Mouse (Mus musculus): ENCODE measurements around the gene BC028528.
"Not testable (repeated sequence)": the region's sequence is repeated elsewhere in the genome, so short reads cannot be mapped to it uniquely, and the experiment has no call there.

The BC028528 gene

GRCm38 (mm10) chr3:95891211-95892065 lies at the start of gene BC028528:
Gene BC028528 (minus strand): TSS chr3:95892005.
- DNase-seq, result no peak

GRCm38 (mm10) chr3:95938835-95939234 lies 47.0 kb upstream of the BC028528 start:
- DNase-seq, result no peak

GRCm38 (mm10) chr3:95938217-95938616 lies 46.4 kb upstream of the BC028528 start:
- DNase-seq, result no peak

- DNase-seq, result no peak
These were observed 42.6 kb upstream of the BC028528 start for GRCm38 (mm10) chr3:95934448-95934847.

- DNase-seq, result no peak
These were observed 41.4 kb upstream of the BC028528 start for GRCm38 (mm10) chr3:95933111-95933750.

- no peak for DNase-seq
These were observed 40.8 kb upstream of the BC028528 start for GRCm38 (mm10) chr3:95932566-95932965.

- DNase-seq, result no peak
These were observed 40.4 kb upstream of the BC028528 start for GRCm38 (mm10) chr3:95932157-95932556.

- DNase-seq, result no peak
These were observed 39.7 kb upstream of the BC028528 start for GRCm38 (mm10) chr3:95931471-95931870.

- DNase-seq, result no peak
These were observed 38.6 kb upstream of the BC028528 start for GRCm38 (mm10) chr3:95930471-95930789.

- DNase-seq, result no peak
These were observed 38.0 kb upstream of the BC028528 start for GRCm38 (mm10) chr3:95929581-95930470.

GRCm38 (mm10) chr3:95928658-95929503 lies 37.1 kb upstream of the BC028528 start, which contains the start of gene Anp32e:
Gene Anp32e (plus strand): TSS chr3:95929246.
- peak; percentile 98 for DNase-seq

GRCm38 (mm10) chr3:95928261-95928657 lies 36.5 kb upstream of the BC028528 start:
- no peak for DNase-seq

- no peak for DNase-seq
These were observed 33.3 kb upstream of the BC028528 start for GRCm38 (mm10) chr3:95925087-95925486.

- DNase-seq, result no peak
These were observed 32.4 kb upstream of the BC028528 start for GRCm38 (mm10) chr3:95924185-95924584.

- not testable (repeated sequence) for DNase-seq
These were observed 31.6 kb upstream of the BC028528 start for GRCm38 (mm10) chr3:95923429-95923828.

GRCm38 (mm10) chr3:95920532-95920931 lies 28.7 kb upstream of the BC028528 start:
- DNase-seq, result not testable (repeated sequence)

- DNase-seq, result no peak
These were observed 25.0 kb upstream of the BC028528 start for GRCm38 (mm10) chr3:95916760-95917159.

- DNase-seq, result no peak
These were observed 22.9 kb upstream of the BC028528 start for GRCm38 (mm10) chr3:95914706-95915105.

- DNase-seq, result no peak
These were observed 15.8 kb upstream of the BC028528 start for GRCm38 (mm10) chr3:95907613-95908012.

GRCm38 (mm10) chr3:95906860-95907259 lies 15.1 kb upstream of the BC028528 start:
- no peak for DNase-seq

- DNase-seq, result peak; percentile 53
These were observed 14.2 kb upstream of the BC028528 start for GRCm38 (mm10) chr3:95905940-95906492.

All from layer of hippocampus, adult 9-11 months (tissue).